8 mouse cellular contexts compared by ENCODE assay signal in the genomic region with DNA sequence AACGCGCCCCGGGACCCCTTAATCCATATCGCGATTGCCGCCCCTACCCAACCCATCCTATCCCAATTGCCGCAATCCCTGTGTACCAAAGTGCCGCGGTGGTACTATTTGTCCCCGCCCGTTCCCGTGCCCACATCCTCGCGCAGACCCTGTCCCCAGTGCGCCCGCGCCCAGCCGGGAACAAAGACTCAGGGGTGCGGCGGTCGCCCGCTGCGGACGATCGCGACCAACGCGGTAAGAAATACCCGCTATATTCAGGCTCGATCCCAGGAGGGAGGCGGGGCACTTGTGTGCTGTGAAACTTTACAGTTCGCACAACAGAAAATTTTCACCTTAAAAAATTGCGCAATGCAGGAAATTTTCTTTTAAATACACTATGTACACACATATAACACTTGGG. TPM values are rescaled to one million over a fixed set of nuclear protein-coding genes. Genes with fewer than 3 reads are reported as not detected.
DNase-seq lines count a peak whose midpoint lies in the region; ATAC-seq and TF ChIP-seq lines count a peak whose summit lies in the region.

No protein-coding gene starts in this region.

- TF ChIP-seq CTCF in kidney, postnatal 0 days (IDR thresholded peaks at IDR 0.05; ENCODE audit: low read depth), result no peak

- H3K9ac ChIP-seq in kidney, postnatal 0 days (ENCODE audit: low read depth, low read length), result 0 out of 2 replicates have a peak overlapping the region, but pooled peaks have one; percentile 28
- peak overlapping the region; percentile 49 for H3K9ac ChIP-seq in intestine, embryonic 14.5 days (ENCODE audit: low read length)
- peak overlapping the region; percentile 83 for H3K9ac ChIP-seq in neural tube, embryonic 12.5 days

- H3K4me1 ChIP-seq in kidney, postnatal 0 days (replicated peaks; ENCODE audit: insufficient read depth, low read length), result peaks cover 8% of the 10 kb centered on the region; the same call in 1 of the 2 replicates
- peaks cover 82% of the 10 kb centered on the region for H3K4me1 ChIP-seq in embryonic facial prominence, embryonic 10.5 days
- H3K4me1 ChIP-seq in intestine, embryonic 14.5 days (replicated peaks; ENCODE audit: control insufficient read depth, insufficient read depth, low read length), result peaks cover 8% of the 10 kb centered on the region
- peaks cover 25% of the 10 kb centered on the region for H3K4me1 ChIP-seq in neural tube, embryonic 12.5 days

- no peaks in the 10 kb centered on the region for H3K27me3 ChIP-seq in kidney, postnatal 0 days (ENCODE audit: insufficient read depth, low read length)
- no peaks in the 10 kb centered on the region for H3K27me3 ChIP-seq in embryonic facial prominence, embryonic 10.5 days (replicated peaks; ENCODE audit: low read depth, poor library complexity, severe bottlenecking)
- H3K27me3 ChIP-seq in intestine, embryonic 14.5 days (replicated peaks; ENCODE audit: control insufficient read depth, insufficient read depth, low read length), result no peaks in the 10 kb centered on the region
- H3K27me3 ChIP-seq in neural tube, embryonic 12.5 days (replicated peaks), result no peaks in the 10 kb centered on the region

- H3K36me3 ChIP-seq in kidney, postnatal 0 days (ENCODE audit: insufficient read depth, low read length), result peaks cover 10% of the 10 kb centered on the region; the same call in 1 of the 2 replicates
- H3K36me3 ChIP-seq in embryonic facial prominence, embryonic 10.5 days (replicated peaks), result peaks cover 89% of the 10 kb centered on the region
- H3K36me3 ChIP-seq in intestine, embryonic 14.5 days (ENCODE audit: control insufficient read depth, insufficient read depth, low read length), result peaks cover 43% of the 10 kb centered on the region
- H3K36me3 ChIP-seq in neural tube, embryonic 12.5 days, result peaks cover 61% of the 10 kb centered on the region

- peak overlapping the region; percentile 35 for H3K4me3 ChIP-seq in kidney, postnatal 0 days (replicated peaks; ENCODE audit: low read depth, low read length)
- peak overlapping the region; percentile 68 for H3K4me3 ChIP-seq in embryonic facial prominence, embryonic 10.5 days
- peak overlapping the region; percentile 35 for H3K4me3 ChIP-seq in intestine, embryonic 14.5 days (ENCODE audit: low read depth, low read length)
- peak overlapping the region; percentile 48 for H3K4me3 ChIP-seq in neural tube, embryonic 12.5 days

- no peak for DNase-seq in kidney, postnatal 0 days (ENCODE audit: low spot score)
- no peak for DNase-seq in kidney, adult 11 months
- no peak for DNase-seq in embryonic facial prominence, embryonic 10.5 days (ENCODE audit: low spot score)
- DNase-seq in intestine, embryonic 14.5 days (ENCODE audit: low spot score), result peak; percentile 71
- no peak for DNase-seq in testis, postnatal 10 days (ENCODE audit: low spot score)
- no peak for DNase-seq in gastrocnemius, postnatal 14 days
- DNase-seq in layer of hippocampus, postnatal 36 days, result no peak

- H3K9me3 ChIP-seq in kidney, postnatal 0 days (replicated peaks; ENCODE audit: low read length), result peaks cover 10% of the 10 kb centered on the region; the same call in 1 of the 2 replicates
- peaks cover 57% of the 10 kb centered on the region for H3K9me3 ChIP-seq in embryonic facial prominence, embryonic 10.5 days
- H3K9me3 ChIP-seq in intestine, embryonic 14.5 days (ENCODE audit: control insufficient read depth, low read length), result peaks cover 41% of the 10 kb centered on the region
- H3K9me3 ChIP-seq in neural tube, embryonic 12.5 days, result peaks cover 37% of the 10 kb centered on the region

- 49% methylated on average over 33 of the region's 33 CpGs for WGBS in kidney, postnatal 0 days
- 63% methylated on average over 33 of the region's 33 CpGs for WGBS in embryonic facial prominence, embryonic 10.5 days
- WGBS in intestine, embryonic 14.5 days, result 61% methylated on average over 33 of the region's 33 CpGs
- 53% methylated on average over 33 of the region's 33 CpGs for WGBS in neural tube, embryonic 12.5 days

- H3K4me2 ChIP-seq in kidney, postnatal 0 days (ENCODE audit: low read length), result peak overlapping the region; percentile 55
- peak overlapping the region; percentile 50 for H3K4me2 ChIP-seq in intestine, embryonic 14.5 days (ENCODE audit: low read length)
- H3K4me2 ChIP-seq in neural tube, embryonic 12.5 days (replicated peaks), result peak overlapping the region; percentile 69

- no peak for ATAC-seq in kidney, postnatal 0 days (replicated peaks; ENCODE audit: low FRiP score, low read depth)
- no peak for ATAC-seq in intestine, embryonic 14.5 days (replicated peaks; ENCODE audit: low FRiP score, low TSS enrichment, low read depth)
- peak; percentile 18; the same call in 1 of the 2 replicates for ATAC-seq in neural tube, embryonic 12.5 days (ENCODE audit: low FRiP score, low read depth)

- H3K27ac ChIP-seq in kidney, postnatal 0 days, result no peak overlapping the region
- peak overlapping the region; percentile 91 for H3K27ac ChIP-seq in embryonic facial prominence, embryonic 10.5 days (replicated peaks)
- H3K27ac ChIP-seq in intestine, embryonic 14.5 days (ENCODE audit: low read depth), result peak overlapping the region; percentile 12
- H3K27ac ChIP-seq in neural tube, embryonic 12.5 days, result peak overlapping the region; percentile 74; the same call in 1 of the 2 replicates

- intact Hi-C loops in gastrocnemius, postnatal 14 days (cut with DNase I; ENCODE audit: low total_unique reads), result no loop called here

RNA-seq across cellular contexts. Expression of a gene that starts 0.4 kb away (rescaled TPM):
- polyA plus RNA-seq in kidney, postnatal 0 days (2015; fragmentation: Nextera tagmentation; extraction: Ambion mirVana), result 80.4 and 85.9 TPM in 2 replicates
- 2,080 and 2,294 TPM in 2 replicates for polyA plus RNA-seq in embryonic facial prominence, embryonic 10.5 days (2016; fragmentation: Nextera tagmentation; extraction: Ambion mirVana)
- polyA plus RNA-seq in intestine, embryonic 14.5 days (2014; fragmentation: Nextera tagmentation; extraction: Ambion mirVana), result 410 and 452 TPM in 2 replicates
- 3,228 and 3,444 TPM in 2 replicates for polyA plus RNA-seq in neural tube, embryonic 12.5 days (2016; fragmentation: Nextera tagmentation; extraction: Ambion mirVana)
- total RNA-seq in gastrocnemius, postnatal 14 days (2021), result 1 to 10 TPM; 1.4 to 5.4 TPM
- 100 to 1,000 TPM; 539 to 601 TPM for total RNA-seq in layer of hippocampus, postnatal 36 days (2021)

RNA-seq across cellular contexts. Expression of a gene that starts 10.8 kb away (rescaled TPM):
- 46.1 and 48.2 TPM in 2 replicates for polyA plus RNA-seq in kidney, postnatal 0 days (2015; fragmentation: Nextera tagmentation; extraction: Ambion mirVana)
- 82.1 and 82.3 TPM in 2 replicates for polyA plus RNA-seq in embryonic facial prominence, embryonic 10.5 days (2016; fragmentation: Nextera tagmentation; extraction: Ambion mirVana)
- 51.9 and 53.7 TPM in 2 replicates for polyA plus RNA-seq in intestine, embryonic 14.5 days (2014; fragmentation: Nextera tagmentation; extraction: Ambion mirVana)
- 115 and 120 TPM in 2 replicates for polyA plus RNA-seq in neural tube, embryonic 12.5 days (2016; fragmentation: Nextera tagmentation; extraction: Ambion mirVana)
- 10 to 100 TPM; 15.8 to 16.7 TPM for total RNA-seq in gastrocnemius, postnatal 14 days (2021)
- 100 to 1,000 TPM; 117 to 137 TPM for total RNA-seq in layer of hippocampus, postnatal 36 days (2021)

Comparison
In these comparisons a context has a peak if more than half of its experiments do, and no peak if none do; other contexts are left out.
1. H3K9ac ChIP-seq: peak in every context shown above with its lines; median percentile 83 in neural tube, embryonic 12.5 days; 49 in intestine, embryonic 14.5 days; 28 in kidney, postnatal 0 days.